Mouse (Mus musculus) heart, embryonic 12.5 days (tissue): Measurements from ENCODE around the gene Ago3. TPM values are rescaled to one million over a fixed set of nuclear protein-coding genes. Genes with fewer than 3 reads are reported as not detected.
A peak's percentile ranks its signal among the peaks of the same experiment; 100 is the strongest.

ENCODE experiments used
- ATAC-seq: fragments of 200-750 bp; cut with Nextera tagmentation; 2 replicates; pipeline ENCODE4 v1.8.0; 2017; ENCODE audit warnings: moderate TSS enrichment, moderate library complexity; ENCODE audit not compliant: insufficient number of reproducible peaks, low FRiP score
- H3K27ac ChIP-seq: fragments of 300-500 bp; sonication (generic); 2 replicates; pipeline ENCODE4 v1.5.1; 2016; ENCODE audit warnings: mild to moderate bottlenecking, moderate library complexity; ENCODE audit not compliant: poor library complexity, severe bottlenecking
- H3K27me3 ChIP-seq: fragments of 300-500 bp; sonication (generic); replicated peaks from 2 replicates; pipeline ENCODE4 v1.6.1; 2016; ENCODE audit warnings: mild to moderate bottlenecking, moderate library complexity
- H3K36me3 ChIP-seq: fragments of 300-500 bp; sonication (generic); 2 replicates; pipeline ENCODE4 v1.6.1; 2016; ENCODE audit warnings: mild to moderate bottlenecking, moderate library complexity
- H3K4me1 ChIP-seq: fragments of 300-500 bp; sonication (generic); replicated peaks from 2 replicates; pipeline ENCODE4 v1.6.1; 2016; ENCODE audit warnings: mild to moderate bottlenecking
- H3K4me2 ChIP-seq: fragments of 300-500 bp; sonication (generic); 2 replicates; pipeline ENCODE4 v1.6.1; 2016; ENCODE audit warnings: mild to moderate bottlenecking, moderate library complexity
- H3K4me3 ChIP-seq: fragments of 300-500 bp; sonication (generic); 2 replicates; pipeline ENCODE4 v1.5.1; 2016; ENCODE audit warnings: mild to moderate bottlenecking
- H3K9ac ChIP-seq: fragments of 300-500 bp; sonication (generic); 2 replicates; pipeline ENCODE4 v1.6.1; 2016; ENCODE audit warnings: mild to moderate bottlenecking, moderate library complexity
- H3K9me3 ChIP-seq: fragments of 300-500 bp; sonication (generic); replicated peaks from 2 replicates; pipeline ENCODE4 v1.6.1; 2016; ENCODE audit warnings: mild to moderate bottlenecking, moderate library complexity
- WGBS: fragments of 180-500 bp; shearing (Covaris S2); methylation state at CpG from one replicate; pipeline ENCODE4 v1.1.7; 2016; 5-methylcytosine and 5-hydroxymethylcytosine counted together
- polyA plus RNA-seq: library from polyadenylated mRNA; unstranded; fragments of >200 nt; fragmentation: Nextera tagmentation; extraction: Ambion mirVana; gene quantifications from 2 replicates; pipeline ENCODE4 v1.2.1, GENCODE M21; 2016

Gene Ago3
- polyA plus RNA-seq, 1 experiment from 2014 or later = 13.2 TPM

DNA sequence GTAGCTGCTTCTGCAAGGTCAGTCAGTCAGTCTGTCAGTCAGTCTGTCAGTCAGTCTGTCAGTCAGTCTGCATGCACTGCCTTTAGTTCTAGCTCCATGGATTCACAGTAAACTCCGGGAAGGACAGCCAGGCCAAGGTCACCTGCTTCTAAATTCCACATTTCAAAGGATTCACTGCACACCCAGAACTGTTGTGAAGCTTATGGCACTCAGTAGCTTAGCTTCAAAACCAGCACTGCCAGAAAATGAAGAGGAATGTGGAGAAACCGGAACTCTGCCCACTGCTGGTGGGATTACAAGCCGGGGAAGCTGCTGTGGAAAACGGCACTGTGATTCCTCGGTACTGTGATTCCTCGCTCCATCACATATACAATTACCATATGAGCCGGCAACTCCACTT is 26.1 kb upstream of the Ago3 start:
- no peak for ATAC-seq
- WGBS = 89% methylated on average over 7 of the region's 7 CpGs
- Histone ChIP-seq H3K4me2 (no peak overlapping the region), H3K27ac (no peak overlapping the region), H3K4me1 (no peaks in the 10 kb centered on the region; the same call in 1 of the 2 replicates), H3K9ac (no peak overlapping the region), H3K9me3 (no peaks in the 10 kb centered on the region), H3K27me3 (no peaks in the 10 kb centered on the region), H3K4me3 (no peak overlapping the region), H3K36me3 (peaks cover 75% of the 10 kb centered on the region)

GRCm38 (mm10) chr4:126454547-126455254 is 25.3 kb upstream of the Ago3 start:
- Histone ChIP-seq H3K9me3 (no peaks in the 10 kb centered on the region), H3K36me3 (peaks cover 72% of the 10 kb centered on the region), H3K4me3 (no peak overlapping the region), H3K27me3 (no peaks in the 10 kb centered on the region), H3K9ac (no peak overlapping the region), H3K4me1 (no peaks in the 10 kb centered on the region; the same call in 1 of the 2 replicates), H3K27ac (no peak overlapping the region), H3K4me2 (no peak overlapping the region)
- no peak for ATAC-seq
- 90% methylated on average over 5 of the region's 5 CpGs for WGBS

DNA sequence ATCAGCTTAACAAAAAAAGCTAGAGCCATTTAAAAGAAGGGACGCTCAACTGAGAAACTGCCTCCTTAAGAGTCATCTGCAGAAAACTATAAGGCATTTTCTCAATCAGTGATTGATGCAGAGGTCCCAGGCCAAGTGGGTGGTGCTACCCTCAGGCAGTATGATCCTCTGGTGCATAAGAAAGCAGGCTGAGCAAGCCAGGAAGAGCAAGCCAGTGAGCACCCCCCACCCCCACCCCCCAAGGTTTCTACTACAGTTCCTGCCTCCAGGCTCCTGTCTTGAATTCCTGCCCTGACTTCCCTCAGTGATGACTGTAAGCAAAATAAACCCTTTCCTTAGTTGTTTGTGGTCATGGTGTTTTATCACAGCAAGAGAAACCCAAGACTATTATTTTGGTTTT is 20.9 kb upstream of the Ago3 start:
- 84% methylated on average over 1 of the region's 1 CpGs for WGBS

GRCm38 (mm10) chr4:126447126-126447525 is 17.8 kb upstream of the Ago3 start:
- 78% methylated on average over 7 of the region's 7 CpGs for WGBS
- Histone ChIP-seq H3K9ac (no peak overlapping the region), H3K36me3 (peaks cover 51% of the 10 kb centered on the region)

More for the DNA sequence above, 20.9 kb upstream of the Ago3 start:
- Histone ChIP-seq H3K27me3 (no peaks in the 10 kb centered on the region), H3K4me1 (no peaks in the 10 kb centered on the region), H3K4me2 (no peak overlapping the region), H3K4me3 (no peak overlapping the region), H3K9ac (no peak overlapping the region), H3K27ac (no peak overlapping the region), H3K36me3 (peaks cover 68% of the 10 kb centered on the region), H3K9me3 (no peaks in the 10 kb centered on the region)
- no peak for ATAC-seq

GRCm38 (mm10) chr4:126444528-126444927 is 15.2 kb upstream of the Ago3 start:
- Histone ChIP-seq H3K4me2 (no peak overlapping the region), H3K27me3 (no peaks in the 10 kb centered on the region), H3K9me3 (no peaks in the 10 kb centered on the region), H3K9ac (no peak overlapping the region), H3K4me1 (peaks cover 2% of the 10 kb centered on the region), H3K27ac (no peak overlapping the region), H3K36me3 (peaks cover 63% of the 10 kb centered on the region), H3K4me3 (no peak overlapping the region)
- WGBS = 23% methylated on average over 3 of the region's 3 CpGs
- no peak for ATAC-seq

More at GRCm38 (mm10) chr4:126447126-126447525, 17.8 kb upstream of the Ago3 start:
- H3K4me2 ChIP-seq = no peak overlapping the region
- peaks cover 2% of the 10 kb centered on the region for H3K4me1 ChIP-seq
- ATAC-seq = no peak
- H3K9me3 ChIP-seq = no peaks in the 10 kb centered on the region
- no peak overlapping the region for H3K4me3 ChIP-seq
- no peaks in the 10 kb centered on the region for H3K27me3 ChIP-seq
- no peak overlapping the region for H3K27ac ChIP-seq

DNA sequence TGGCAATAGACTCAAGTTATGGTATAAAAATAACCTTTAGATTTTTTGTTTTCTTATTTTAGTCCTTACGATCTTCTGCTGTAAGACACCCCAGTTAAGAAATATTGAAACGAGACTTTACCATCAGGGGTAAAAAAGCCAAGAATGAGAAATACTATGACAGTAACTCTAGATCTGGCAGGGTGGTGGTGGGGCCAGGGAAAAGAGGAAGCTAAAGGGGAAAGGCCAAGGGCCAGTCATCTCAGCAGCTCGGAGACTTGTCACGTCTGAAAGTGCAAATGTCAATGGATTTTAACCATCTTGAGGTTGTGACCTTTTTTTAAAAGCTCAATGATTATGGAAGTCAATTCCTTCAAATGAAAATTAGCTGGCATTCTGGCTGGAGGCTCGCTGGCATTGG is 8.9 kb upstream of the Ago3 start:
- no peak overlapping the region for H3K4me3 ChIP-seq
- H3K9ac ChIP-seq = no peak overlapping the region
- no peaks in the 10 kb centered on the region for H3K27me3 ChIP-seq
- H3K4me2 ChIP-seq = no peak overlapping the region
- H3K27ac ChIP-seq = no peak overlapping the region
- H3K36me3 ChIP-seq = peaks cover 43% of the 10 kb centered on the region
- WGBS = 85% methylated on average over 5 of the region's 5 CpGs
- no peaks in the 10 kb centered on the region for H3K9me3 ChIP-seq
- peaks cover 8% of the 10 kb centered on the region; the same call in 1 of the 2 replicates for H3K4me1 ChIP-seq
- ATAC-seq = no peak

- H3K27ac ChIP-seq = no peak overlapping the region
- H3K4me3 ChIP-seq = no peak overlapping the region
- H3K4me2 ChIP-seq = no peak overlapping the region
These were observed 6.9 kb upstream of the Ago3 start for GRCm38 (mm10) chr4:126436268-126436667.

DNA sequence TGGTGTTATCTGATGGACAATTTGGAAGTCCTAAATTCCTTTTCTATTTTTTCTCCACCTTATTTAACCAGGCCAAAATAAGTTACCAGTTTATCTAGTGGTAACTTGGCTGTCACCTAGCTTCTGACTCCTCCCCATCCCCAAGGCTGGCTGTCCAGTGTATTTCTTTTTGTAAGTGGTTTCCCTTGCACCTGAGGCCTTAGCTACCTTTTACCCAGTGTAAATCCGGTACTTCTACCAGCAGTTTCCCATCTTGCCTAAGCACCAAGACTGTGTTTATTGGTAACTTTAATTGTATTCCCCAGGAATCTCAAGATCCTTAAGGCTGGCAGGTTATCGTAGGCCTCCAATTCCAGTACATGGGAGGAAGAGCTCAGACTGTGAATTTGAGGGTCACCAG is 4.7 kb upstream of the Ago3 start:
- H3K4me2 ChIP-seq = no peak overlapping the region
- 95% methylated on average over 2 of the region's 2 CpGs for WGBS
- peaks cover 8% of the 10 kb centered on the region for H3K36me3 ChIP-seq
- H3K9ac ChIP-seq = no peak overlapping the region
- H3K27ac ChIP-seq = no peak overlapping the region
- ATAC-seq = no peak
- H3K4me3 ChIP-seq = no peak overlapping the region
- H3K4me1 ChIP-seq = peaks cover 8% of the 10 kb centered on the region; the same call in 1 of the 2 replicates
- no peaks in the 10 kb centered on the region for H3K9me3 ChIP-seq
- H3K27me3 ChIP-seq = no peaks in the 10 kb centered on the region

More at GRCm38 (mm10) chr4:126436268-126436667, 6.9 kb upstream of the Ago3 start:
- no peak for ATAC-seq
- peaks cover 27% of the 10 kb centered on the region for H3K36me3 ChIP-seq
- no peak overlapping the region for H3K9ac ChIP-seq
- no peaks in the 10 kb centered on the region for H3K27me3 ChIP-seq
- WGBS = 19% methylated on average over 2 of the region's 2 CpGs
- H3K9me3 ChIP-seq = no peaks in the 10 kb centered on the region
- H3K4me1 ChIP-seq = peaks cover 8% of the 10 kb centered on the region; the same call in 1 of the 2 replicates

- Histone ChIP-seq H3K27me3 (no peaks in the 10 kb centered on the region), H3K9ac (no peak overlapping the region), H3K27ac (no peak overlapping the region), H3K4me1 (peaks cover 13% of the 10 kb centered on the region), H3K36me3 (no peaks in the 10 kb centered on the region; the same call in 1 of the 2 replicates), H3K4me3 (no peak overlapping the region), H3K4me2 (no peak overlapping the region), H3K9me3 (no peaks in the 10 kb centered on the region)
- 81% methylated on average over 4 of the region's 4 CpGs for WGBS
- ATAC-seq = no peak
These were observed 3.8 kb upstream of the Ago3 start for GRCm38 (mm10) chr4:126433175-126433574.

GRCm38 (mm10) chr4:126431746-126432145 is 2.4 kb upstream of the Ago3 start:
- Histone ChIP-seq H3K4me3 (no peak overlapping the region), H3K4me1 (peaks cover 12% of the 10 kb centered on the region), H3K4me2 (no peak overlapping the region), H3K9ac (no peak overlapping the region), H3K9me3 (no peaks in the 10 kb centered on the region), H3K36me3 (no peaks in the 10 kb centered on the region; the same call in 1 of the 2 replicates), H3K27me3 (no peaks in the 10 kb centered on the region), H3K27ac (no peak overlapping the region)
- WGBS = 82% methylated on average over 4 of the region's 4 CpGs
- ATAC-seq = no peak

- Histone ChIP-seq H3K4me2 (peak overlapping the region; percentile 82), H3K9me3 (no peaks in the 10 kb centered on the region), H3K27ac (peak overlapping the region; percentile 79), H3K9ac (peak overlapping the region; percentile 87), H3K4me1 (peaks cover 5% of the 10 kb centered on the region), H3K27me3 (no peaks in the 10 kb centered on the region), H3K36me3 (no peaks in the 10 kb centered on the region), H3K4me3 (peak overlapping the region; percentile 86)
- WGBS = 2% methylated on average over 24 of the region's 24 CpGs
- peak; percentile 63 for ATAC-seq
These were observed 542 bp downstream of the Ago3 start for GRCm38 (mm10) chr4:126428682-126429346.
